Mouse (Mus musculus) lung, embryonic 14.5 days (tissue): ENCODE measurements around the gene Igsf9. TPM values are rescaled to one million over a fixed set of nuclear protein-coding genes. Genes with fewer than 3 reads are reported as not detected.

Experiments
- ATAC-seq: fragments of 200-750 bp; cut with Nextera tagmentation; 2 replicates; pipeline ENCODE4 v1.8.0; 2017; ENCODE audit warnings: mild to moderate bottlenecking, moderate TSS enrichment, moderate library complexity; ENCODE audit not compliant: insufficient read depth
- DNase-seq: peaks from one replicate; pipeline ENCODE4 v3.0.0-alpha.2; 2015
- H3K27ac ChIP-seq: fragments of 300-500 bp; sonication (generic); 2 replicates; pipeline ENCODE4 v1.5.1; 2014; ENCODE audit warnings: low read depth, mild to moderate bottlenecking, moderate library complexity
- H3K27me3 ChIP-seq: fragments of 300-500 bp; sonication (generic); 2 replicates; pipeline ENCODE4 v1.6.1; 2014; ENCODE audit warnings: low read length, control low read depth; ENCODE audit not compliant: insufficient read depth
- H3K36me3 ChIP-seq: fragments of 300-500 bp; sonication (generic); 2 replicates; pipeline ENCODE4 v1.6.1; 2014; ENCODE audit warnings: control low read depth; ENCODE audit not compliant: insufficient read depth
- H3K4me1 ChIP-seq: fragments of 300-500 bp; sonication (generic); 2 replicates; pipeline ENCODE4 v1.6.1; 2014; ENCODE audit warnings: antibody characterized with exemption, control low read depth; ENCODE audit not compliant: insufficient read depth
- H3K4me2 ChIP-seq: fragments of 300-500 bp; sonication (generic); 2 replicates; pipeline ENCODE4 v1.6.1; 2014; ENCODE audit warnings: mild to moderate bottlenecking
- H3K4me3 ChIP-seq: fragments of 300-500 bp; sonication (generic); 2 replicates; pipeline ENCODE4 v1.5.1; 2014; ENCODE audit warnings: low read depth, low read length
- H3K9ac ChIP-seq: fragments of 300-500 bp; sonication (generic); 2 replicates; pipeline ENCODE4 v1.6.1; 2014
- H3K9me3 ChIP-seq: fragments of 300-500 bp; sonication (generic); 2 replicates; pipeline ENCODE4 v1.6.1; 2016; ENCODE audit warnings: low read depth, low read length, control low read depth
- CTCF ChIP-seq: IDR thresholded peaks from 2 replicates; pipeline ENCODE4 v1.5.1; 2016; ENCODE audit warnings: antibody characterized with exemption, low read depth
- WGBS: fragments of 180-500 bp; shearing (Covaris S2); extraction: QIAGEN DNeasy Blood & Tissue Kit; methylation state at CpG from one replicate; pipeline ENCODE4 v1.1.7; 2014; 5-methylcytosine and 5-hydroxymethylcytosine counted together
- polyA plus RNA-seq: library from polyadenylated mRNA; unstranded; fragments of >200 nt; fragmentation: Nextera tagmentation; extraction: Ambion mirVana; gene quantifications from 2 replicates; pipeline ENCODE4 v1.2.1, GENCODE M21; 2014

The Igsf9 gene
- polyA plus RNA-seq, 1 experiment from 2014 or later = 26.0 TPM

GRCm38 (mm10) chr1:172510421-172510972, 28.9 kb downstream of the Igsf9 start:
- peaks cover 23% of the 10 kb centered on the region for H3K4me1 ChIP-seq
- DNase-seq (peak; percentile 52), ATAC-seq (peak; percentile 11)
- H3K27ac ChIP-seq = peak overlapping the region; percentile 86
- H3K9me3 ChIP-seq = no peaks in the 10 kb centered on the region
- H3K36me3 ChIP-seq = peaks cover 36% of the 10 kb centered on the region
- H3K4me2 ChIP-seq = peak overlapping the region; percentile 48
- WGBS = 27% methylated on average over 13 of the region's 13 CpGs
- H3K4me3 ChIP-seq = no peak overlapping the region
- no peak overlapping the region for H3K9ac ChIP-seq
- TF ChIP-seq CTCF = no peak; the same call in 1 of the 2 replicates
- H3K27me3 ChIP-seq = no peaks in the 10 kb centered on the region

GRCm38 (mm10) chr1:172512962-172513361, 31.4 kb downstream of the Igsf9 start:
- WGBS = 18% methylated on average over 13 of the region's 13 CpGs
- Histone ChIP-seq H3K4me3 (no peak overlapping the region), H3K9me3 (peaks cover 6% of the 10 kb centered on the region; the same call in 1 of the 2 replicates), H3K27me3 (no peaks in the 10 kb centered on the region), H3K27ac (peak overlapping the region; percentile 60), H3K4me2 (peak overlapping the region; percentile 41), H3K36me3 (peaks cover 13% of the 10 kb centered on the region), H3K9ac (no peak overlapping the region; the same call in 1 of the 2 replicates), H3K4me1 (peaks cover 23% of the 10 kb centered on the region)
- peak; percentile 27 for TF ChIP-seq CTCF
- ATAC-seq (peak; percentile 17; the same call in 1 of the 2 replicates), DNase-seq (peak; percentile 79)

GRCm38 (mm10) chr1:172513525-172514212, 32.1 kb downstream of the Igsf9 start:
- Histone ChIP-seq H3K4me1 (peaks cover 23% of the 10 kb centered on the region), H3K36me3 (peaks cover 6% of the 10 kb centered on the region; the same call in 1 of the 2 replicates), H3K27ac (peak overlapping the region; percentile 60), H3K4me2 (peak overlapping the region; percentile 41), H3K9me3 (peaks cover 6% of the 10 kb centered on the region; the same call in 1 of the 2 replicates), H3K9ac (no peak overlapping the region), H3K27me3 (no peaks in the 10 kb centered on the region), H3K4me3 (no peak overlapping the region)
- DNase-seq = peak; percentile 74
- ATAC-seq = peak; percentile 72; the same call in 1 of the 2 replicates
- 43% methylated on average over 17 of the region's 17 CpGs for WGBS
- no peak for TF ChIP-seq CTCF

- ATAC-seq (no peak), DNase-seq (no peak)
- Histone ChIP-seq H3K27me3 (no peaks in the 10 kb centered on the region), H3K36me3 (peaks cover 1% of the 10 kb centered on the region; the same call in 1 of the 2 replicates), H3K27ac (peak overlapping the region; percentile 60), H3K9me3 (peaks cover 6% of the 10 kb centered on the region; the same call in 1 of the 2 replicates), H3K4me1 (peaks cover 23% of the 10 kb centered on the region), H3K9ac (no peak overlapping the region), H3K4me2 (no peak overlapping the region), H3K4me3 (no peak overlapping the region)
- TF ChIP-seq CTCF = no peak
- 59% methylated on average over 4 of the region's 4 CpGs for WGBS
These were observed 32.6 kb downstream of the Igsf9 start for GRCm38 (mm10) chr1:172514213-172514529.

DNA sequence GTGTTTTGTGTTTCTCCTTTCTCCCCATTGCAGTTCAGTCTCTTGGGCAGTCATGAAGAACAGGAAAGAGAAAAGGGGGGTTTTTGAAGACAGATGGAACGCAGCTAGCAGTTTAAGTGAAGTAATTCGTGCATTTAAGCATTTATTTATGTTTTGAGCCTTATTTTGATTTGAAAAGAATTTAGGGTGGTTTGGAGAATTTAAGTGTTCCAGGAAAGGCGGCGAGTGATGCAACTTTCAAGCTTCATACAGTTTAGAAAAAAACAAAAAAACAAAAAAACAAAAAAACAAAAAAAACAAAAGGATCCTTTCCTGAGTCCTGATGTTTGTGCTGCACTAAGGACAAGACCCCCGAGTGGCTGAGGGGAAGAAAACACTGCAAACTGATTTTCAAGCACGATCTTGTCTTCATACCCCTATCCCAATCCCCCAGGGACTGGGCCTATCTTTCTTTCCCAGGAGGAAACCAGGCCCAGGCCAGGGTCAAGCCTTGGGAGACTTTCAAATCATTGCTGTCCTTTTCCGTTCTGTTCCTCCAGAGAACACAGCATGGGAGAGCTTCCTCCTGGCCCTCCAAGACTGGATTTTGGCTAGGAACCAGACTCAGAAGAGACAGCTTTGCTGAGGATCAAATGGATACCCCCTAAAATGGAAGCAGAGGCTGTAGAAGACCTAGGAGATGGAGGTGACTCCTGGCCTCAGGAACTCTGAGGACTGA, 33.1 kb downstream of the Igsf9 start:
- H3K9ac ChIP-seq = no peak overlapping the region
- DNase-seq (no peak), ATAC-seq (no peak)
- H3K4me1 ChIP-seq = peaks cover 25% of the 10 kb centered on the region
- no peak overlapping the region for H3K4me2 ChIP-seq
- H3K4me3 ChIP-seq = no peak overlapping the region
- H3K27ac ChIP-seq = peak overlapping the region; percentile 60
- WGBS = 66% methylated on average over 7 of the region's 7 CpGs
- peaks cover 6% of the 10 kb centered on the region; the same call in 1 of the 2 replicates for H3K9me3 ChIP-seq
- no peaks in the 10 kb centered on the region for H3K27me3 ChIP-seq
- H3K36me3 ChIP-seq = no peaks in the 10 kb centered on the region
- TF ChIP-seq CTCF = no peak

DNA sequence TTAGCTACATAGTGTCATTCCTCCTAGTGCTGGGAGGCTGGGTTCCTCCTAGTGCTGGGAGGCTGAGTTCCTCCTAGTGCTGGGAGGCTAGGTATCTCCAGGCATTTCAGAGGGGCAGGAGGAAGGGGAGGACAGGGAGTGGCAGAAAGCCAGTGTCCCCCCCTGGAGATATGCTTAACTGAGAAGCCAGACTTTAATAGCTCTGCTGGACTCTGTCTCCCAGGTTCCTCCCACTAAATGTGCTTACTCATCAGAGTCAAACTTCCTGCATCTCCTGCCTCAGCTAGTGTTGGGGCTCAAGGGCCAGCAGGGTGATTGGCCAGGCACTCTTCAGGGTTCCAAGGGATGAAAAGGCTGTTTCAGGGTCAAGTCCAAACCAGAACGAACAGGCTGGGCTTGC, 33.8 kb downstream of the Igsf9 start:
- no peak overlapping the region for H3K4me3 ChIP-seq
- peaks cover 6% of the 10 kb centered on the region; the same call in 1 of the 2 replicates for H3K9me3 ChIP-seq
- H3K4me2 ChIP-seq = no peak overlapping the region
- H3K4me1 ChIP-seq = peaks cover 32% of the 10 kb centered on the region
- 53% methylated on average over 1 of the region's 1 CpGs for WGBS
- ATAC-seq = no peak
- no peak for TF ChIP-seq CTCF
- no peak overlapping the region for H3K9ac ChIP-seq
- H3K36me3 ChIP-seq = no peaks in the 10 kb centered on the region
- H3K27ac ChIP-seq = no peak overlapping the region
- H3K27me3 ChIP-seq = no peaks in the 10 kb centered on the region
- no peak for DNase-seq

DNA sequence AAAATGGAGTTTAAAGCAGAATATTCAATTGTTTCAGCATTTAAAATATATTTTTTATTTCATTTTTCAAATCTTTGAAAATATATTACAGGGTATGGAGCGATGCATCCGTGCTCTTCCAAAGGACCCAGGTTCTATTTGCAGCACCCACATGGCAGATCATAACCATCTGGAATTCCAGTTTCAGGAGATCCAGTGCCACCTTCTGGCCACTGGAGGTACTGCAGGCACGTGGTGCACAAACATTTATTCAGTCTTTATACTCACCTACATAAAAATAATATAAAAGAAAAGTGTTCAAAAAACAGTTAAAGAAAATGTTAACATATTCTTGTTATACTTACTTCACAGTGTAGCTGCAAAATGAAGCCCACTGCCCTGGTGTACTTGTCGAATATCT, 36.4 kb downstream of the Igsf9 start:
- Histone ChIP-seq H3K4me1 (peaks cover 33% of the 10 kb centered on the region), H3K36me3 (no peaks in the 10 kb centered on the region), H3K9me3 (peaks cover 6% of the 10 kb centered on the region; the same call in 1 of the 2 replicates), H3K4me3 (no peak overlapping the region), H3K27me3 (no peaks in the 10 kb centered on the region), H3K4me2 (no peak overlapping the region), H3K27ac (no peak overlapping the region), H3K9ac (no peak overlapping the region)
- TF ChIP-seq CTCF = peak; percentile 63
- WGBS = 75% methylated on average over 4 of the region's 4 CpGs
- ATAC-seq (no peak), DNase-seq (no peak)
